Mouse (Mus musculus) heart, embryonic 11.5 days (tissue): ENCODE results near the gene C1ra. TPM values are rescaled to one million over a fixed set of nuclear protein-coding genes. Genes with fewer than 3 reads are reported as not detected.
"Not testable (repeated sequence)": the region's sequence is repeated elsewhere in the genome, so short reads cannot be mapped to it uniquely, and the experiment has no call there.

Source experiments
- ATAC-seq: fragments of 200-750 bp; cut with Nextera tagmentation; replicated peaks from 2 replicates; pipeline ENCODE4 v1.8.0; 2017; ENCODE audit warnings: moderate library complexity; ENCODE audit not compliant: insufficient number of reproducible peaks, low FRiP score, low TSS enrichment
- H3K27ac ChIP-seq: fragments of 300-500 bp; sonication (generic); 2 replicates; pipeline ENCODE4 v1.5.1; 2014; ENCODE audit warnings: mild to moderate bottlenecking, low read depth, low read length
- H3K27me3 ChIP-seq: fragments of 300-500 bp; sonication (generic); 2 replicates; pipeline ENCODE4 v1.6.1; 2014; ENCODE audit warnings: mild to moderate bottlenecking, low read length, mixed read lengths; ENCODE audit not compliant: control insufficient read depth, insufficient read depth
- H3K36me3 ChIP-seq: fragments of 300-500 bp; sonication (generic); 2 replicates; pipeline ENCODE4 v1.6.1; 2014; ENCODE audit warnings: mild to moderate bottlenecking, low read length, moderate library complexity, mixed read lengths; ENCODE audit not compliant: control insufficient read depth, insufficient read depth
- H3K4me1 ChIP-seq: fragments of 300-500 bp; sonication (generic); 2 replicates; pipeline ENCODE4 v1.6.1; 2014; ENCODE audit warnings: low read length; ENCODE audit not compliant: control insufficient read depth, insufficient read depth
- H3K4me2 ChIP-seq: fragments of 300-500 bp; sonication (generic); 2 replicates; pipeline ENCODE4 v1.6.1; 2014; ENCODE audit warnings: mild to moderate bottlenecking, moderate library complexity
- H3K4me3 ChIP-seq: fragments of 300-500 bp; sonication (generic); 2 replicates; pipeline ENCODE4 v1.5.1; 2014; ENCODE audit warnings: low read depth, low read length
- H3K9ac ChIP-seq: fragments of 300-500 bp; sonication (generic); 2 replicates; pipeline ENCODE4 v1.6.1; 2014; ENCODE audit warnings: mild to moderate bottlenecking, low read depth, low read length, moderate library complexity
- H3K9me3 ChIP-seq: fragments of 300-500 bp; sonication (generic); replicated peaks from 2 replicates; pipeline ENCODE4 v1.6.1; 2016; ENCODE audit warnings: low read length; ENCODE audit not compliant: control insufficient read depth
- WGBS: fragments of 180-500 bp; shearing (Covaris S2); extraction: QIAGEN DNeasy Blood & Tissue Kit; methylation state at CpG from one replicate; pipeline ENCODE4 v1.1.7; 2014; ENCODE audit not compliant: insufficient replicate concordance; 5-methylcytosine and 5-hydroxymethylcytosine counted together
- polyA plus RNA-seq: library from polyadenylated mRNA; unstranded; fragments of >200 nt; fragmentation: Nextera tagmentation; extraction: Ambion mirVana; gene quantifications from 2 replicates; pipeline ENCODE4 v1.2.1, GENCODE M21; 2014

Gene C1ra
- polyA plus RNA-seq, 1 experiment from 2014 or later, result 0.09 TPM

GRCm38 (mm10) chr6:124480295-124480694, 31.9 kb upstream of the C1ra start:
- no peaks in the 10 kb centered on the region for H3K27me3 ChIP-seq
- no peak overlapping the region for H3K27ac ChIP-seq
- H3K4me3 ChIP-seq, result no peak overlapping the region
- H3K9ac ChIP-seq, result no peak overlapping the region
- peaks cover 8% of the 10 kb centered on the region for H3K4me1 ChIP-seq
- no peak for ATAC-seq
- no peak overlapping the region for H3K4me2 ChIP-seq
- no peaks in the 10 kb centered on the region for H3K36me3 ChIP-seq
- 57% methylated on average over 4 of the region's 4 CpGs for WGBS
- H3K9me3 ChIP-seq, result no peaks in the 10 kb centered on the region

- Histone ChIP-seq H3K4me2 (no peak overlapping the region), H3K36me3 (no peaks in the 10 kb centered on the region), H3K4me1 (peaks cover 8% of the 10 kb centered on the region), H3K9ac (no peak overlapping the region), H3K4me3 (no peak overlapping the region), H3K27me3 (no peaks in the 10 kb centered on the region), H3K9me3 (no peaks in the 10 kb centered on the region), H3K27ac (no peak overlapping the region)
- ATAC-seq, result no peak; the same call in 1 of the 2 replicates
- WGBS, result 19% methylated on average over 6 of the region's 6 CpGs
Measured at GRCm38 (mm10) chr6:124481571-124481970, 30.6 kb upstream of the C1ra start.

- not testable (repeated sequence) for H3K4me1 ChIP-seq, H3K27ac ChIP-seq, H3K36me3 ChIP-seq, H3K9me3 ChIP-seq, H3K4me2 ChIP-seq, H3K27me3 ChIP-seq, H3K4me3 ChIP-seq, H3K9ac ChIP-seq, ATAC-seq
- WGBS, result 75% methylated on average over 3 of the region's 3 CpGs
Measured at GRCm38 (mm10) chr6:124483831-124484230, 28.4 kb upstream of the C1ra start.

- H3K4me2 ChIP-seq, result no peak overlapping the region; the same call in 1 of the 2 replicates
- no peaks in the 10 kb centered on the region for H3K36me3 ChIP-seq
- H3K9me3 ChIP-seq, result no peaks in the 10 kb centered on the region
- no peaks in the 10 kb centered on the region for H3K27me3 ChIP-seq
- no peak overlapping the region for H3K27ac ChIP-seq
- H3K4me1 ChIP-seq, result no peaks in the 10 kb centered on the region
- no peak overlapping the region for H3K4me3 ChIP-seq
- no peak for ATAC-seq
- WGBS, result 81% methylated on average over 7 of the region's 7 CpGs
- H3K9ac ChIP-seq, result no peak overlapping the region
Measured at GRCm38 (mm10) chr6:124484851-124485250, 27.4 kb upstream of the C1ra start.

- no peak for ATAC-seq
- H3K27ac ChIP-seq, result no peak overlapping the region
Measured at GRCm38 (mm10) chr6:124485414-124486144, 26.6 kb upstream of the C1ra start.

GRCm38 (mm10) chr6:124487509-124487908, 24.7 kb upstream of the C1ra start:
- WGBS, result 47% methylated on average over 2 of the region's 2 CpGs
- no peak for ATAC-seq

More at GRCm38 (mm10) chr6:124485414-124486144, 26.6 kb upstream of the C1ra start:
- no peaks in the 10 kb centered on the region for H3K9me3 ChIP-seq
- no peaks in the 10 kb centered on the region for H3K36me3 ChIP-seq
- no peaks in the 10 kb centered on the region for H3K4me1 ChIP-seq
- no peak overlapping the region for H3K9ac ChIP-seq
- 24% methylated on average over 21 of the region's 21 CpGs for WGBS
- peak overlapping the region; percentile 53 for H3K4me2 ChIP-seq
- H3K27me3 ChIP-seq, result no peaks in the 10 kb centered on the region
- H3K4me3 ChIP-seq, result peak overlapping the region; percentile 21; the same call in 1 of the 2 replicates

GRCm38 (mm10) chr6:124488952-124489351, 23.3 kb upstream of the C1ra start:
- no peak overlapping the region for H3K27ac ChIP-seq
- 83% methylated on average over 4 of the region's 4 CpGs for WGBS
- H3K9me3 ChIP-seq, result no peaks in the 10 kb centered on the region
- H3K4me3 ChIP-seq, result no peak overlapping the region
- no peak overlapping the region for H3K4me2 ChIP-seq
- ATAC-seq, result no peak
- H3K9ac ChIP-seq, result no peak overlapping the region
- H3K4me1 ChIP-seq, result no peaks in the 10 kb centered on the region; the same call in 1 of the 2 replicates
- H3K36me3 ChIP-seq, result no peaks in the 10 kb centered on the region
- no peaks in the 10 kb centered on the region for H3K27me3 ChIP-seq

More at GRCm38 (mm10) chr6:124487509-124487908, 24.7 kb upstream of the C1ra start:
- H3K4me2 ChIP-seq, result no peak overlapping the region
- no peak overlapping the region for H3K27ac ChIP-seq
- no peaks in the 10 kb centered on the region for H3K36me3 ChIP-seq
- no peaks in the 10 kb centered on the region for H3K27me3 ChIP-seq
- H3K9ac ChIP-seq, result no peak overlapping the region
- no peak overlapping the region for H3K4me3 ChIP-seq
- no peaks in the 10 kb centered on the region for H3K4me1 ChIP-seq
- no peaks in the 10 kb centered on the region for H3K9me3 ChIP-seq

- ATAC-seq, result no peak
- Histone ChIP-seq H3K27me3 (no peaks in the 10 kb centered on the region), H3K27ac (no peak overlapping the region), H3K4me3 (no peak overlapping the region), H3K4me2 (no peak overlapping the region), H3K36me3 (no peaks in the 10 kb centered on the region), H3K4me1 (no peaks in the 10 kb centered on the region; the same call in 1 of the 2 replicates), H3K9ac (no peak overlapping the region), H3K9me3 (no peaks in the 10 kb centered on the region)
- WGBS, result 77% methylated on average over 6 of the region's 6 CpGs
Measured at GRCm38 (mm10) chr6:124491427-124491826, 20.8 kb upstream of the C1ra start.
